Mouse (Mus musculus): ENCODE data around the gene Cers2. TPM values are rescaled to one million over a fixed set of nuclear protein-coding genes. Genes with fewer than 3 reads are reported as not detected.

Cers2 gene
- polyA plus RNA-seq, 1 experiment from 2014 or later, result 147 TPM

DNA sequence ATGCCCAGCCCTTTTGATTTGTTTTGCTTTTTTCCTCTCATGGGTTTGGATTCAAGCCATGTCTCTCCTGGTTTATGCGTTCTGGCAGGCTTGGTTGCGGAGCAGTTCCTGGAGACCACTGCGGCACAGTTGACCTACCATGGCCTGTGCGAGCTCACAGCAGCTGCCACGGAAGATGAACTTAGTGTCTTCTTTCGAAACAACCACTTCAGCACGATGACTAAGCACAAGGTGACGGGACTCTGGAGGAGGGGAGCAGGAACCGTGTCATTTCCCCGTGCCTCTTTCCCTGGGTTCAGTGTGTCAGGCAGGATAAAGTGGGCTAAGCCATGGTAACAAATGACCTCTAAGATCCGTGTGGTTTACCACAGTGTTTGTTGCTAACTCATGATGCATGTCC is 21.1 kb upstream of the Cers2 start:
- no peaks in the 10 kb centered on the region for H3K27me3 ChIP-seq (ENCODE audit: insufficient read depth, poor library complexity, severe bottlenecking)
- H3K9me3 ChIP-seq, result no peaks in the 10 kb centered on the region
- H3K27ac ChIP-seq, result no peak overlapping the region
- 81% methylated on average over 11 of the region's 11 CpGs for WGBS
- DNase-seq (ENCODE audit: low spot score), result no peak
- no peak overlapping the region for H3K4me3 ChIP-seq
- peaks cover 59% of the 10 kb centered on the region for H3K36me3 ChIP-seq
- peaks cover 7% of the 10 kb centered on the region; the same call in 1 of the 2 replicates for H3K4me1 ChIP-seq

DNA sequence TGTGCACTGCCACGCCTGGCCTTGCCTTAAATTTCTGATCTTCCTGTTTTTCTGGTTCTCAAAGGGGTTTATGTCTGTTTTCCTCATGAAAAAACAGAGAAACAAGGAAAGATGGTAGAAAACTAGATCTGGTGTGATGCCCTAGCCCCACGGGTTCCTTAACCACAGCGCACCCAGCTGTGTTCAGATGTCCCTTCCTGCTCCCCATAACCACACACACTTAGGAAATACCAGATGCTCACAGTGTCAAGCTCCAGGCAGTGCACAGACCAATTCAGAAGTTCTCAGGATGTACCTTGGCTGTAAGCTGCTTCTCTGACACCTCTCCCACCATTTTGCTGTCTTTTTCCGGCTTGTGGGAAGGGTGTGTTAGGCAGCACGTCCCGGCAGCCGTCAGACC is 20.3 kb upstream of the Cers2 start:
- H3K9me3 ChIP-seq, result no peaks in the 10 kb centered on the region
- H3K36me3 ChIP-seq, result peaks cover 56% of the 10 kb centered on the region
- peaks cover 7% of the 10 kb centered on the region; the same call in 1 of the 2 replicates for H3K4me1 ChIP-seq
- no peak for DNase-seq (ENCODE audit: low spot score)
- H3K27me3 ChIP-seq (ENCODE audit: insufficient read depth, poor library complexity, severe bottlenecking), result no peaks in the 10 kb centered on the region
- H3K27ac ChIP-seq, result no peak overlapping the region
- H3K4me3 ChIP-seq, result no peak overlapping the region
- WGBS, result 85% methylated on average over 7 of the region's 7 CpGs

GRCm38 (mm10) chr3:95294718-95295117 is 19.9 kb upstream of the Cers2 start:
- Histone ChIP-seq H3K27me3 (ENCODE audit: insufficient read depth, poor library complexity, severe bottlenecking) (no peaks in the 10 kb centered on the region), H3K4me1 (peaks cover 7% of the 10 kb centered on the region; the same call in 1 of the 2 replicates), H3K9me3 (no peaks in the 10 kb centered on the region), H3K4me3 (no peak overlapping the region), H3K36me3 (peaks cover 54% of the 10 kb centered on the region), H3K27ac (no peak overlapping the region)
- WGBS, result 82% methylated on average over 5 of the region's 5 CpGs
- DNase-seq (ENCODE audit: low spot score), result no peak

DNA sequence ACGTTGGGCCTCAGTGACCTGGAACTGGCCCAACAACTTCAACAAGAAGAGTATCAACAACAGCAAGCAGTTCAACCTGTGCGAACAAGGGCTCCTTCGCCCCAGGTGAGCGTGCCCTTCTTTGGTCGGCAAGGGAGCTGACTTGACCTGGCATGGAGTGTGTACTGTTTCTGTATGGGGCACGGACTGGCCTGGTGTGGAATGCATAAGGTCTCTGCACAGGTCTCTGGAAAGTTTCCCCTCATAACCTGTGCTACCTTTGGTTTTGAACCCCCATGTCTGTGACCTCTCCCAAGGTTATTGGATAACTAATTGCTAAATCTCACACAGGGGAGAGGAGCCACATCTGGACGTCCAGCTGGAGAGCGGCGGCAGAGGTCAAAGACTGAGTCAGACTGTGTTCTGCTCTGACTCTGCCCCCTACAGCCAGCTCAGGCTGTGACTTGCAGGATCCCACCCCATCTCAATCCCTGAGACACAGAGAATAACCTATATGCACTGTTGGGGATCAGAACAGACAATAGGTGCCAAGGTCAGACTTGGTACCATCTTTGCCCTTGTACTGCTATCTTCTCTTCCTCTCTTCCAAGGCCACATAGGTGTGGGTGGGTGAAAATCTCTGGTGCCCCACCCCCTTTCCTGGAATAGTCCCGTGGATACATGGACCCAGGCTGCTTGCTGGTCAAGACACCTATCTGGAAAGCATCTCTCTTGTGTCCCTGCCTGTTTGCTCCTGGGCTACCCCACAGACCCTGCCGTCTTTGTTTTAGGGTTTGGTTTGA is 19.1 kb upstream of the Cers2 start:
- H3K9me3 ChIP-seq, result no peaks in the 10 kb centered on the region
- peaks cover 53% of the 10 kb centered on the region for H3K36me3 ChIP-seq
- no peaks in the 10 kb centered on the region for H3K27me3 ChIP-seq (ENCODE audit: insufficient read depth, poor library complexity, severe bottlenecking)
- DNase-seq (ENCODE audit: low spot score), result no peak
- no peak overlapping the region for H3K4me3 ChIP-seq
- WGBS, result 74% methylated on average over 11 of the region's 11 CpGs
- H3K27ac ChIP-seq, result peak overlapping the region; percentile 10; the same call in 1 of the 2 replicates
- peaks cover 7% of the 10 kb centered on the region; the same call in 1 of the 2 replicates for H3K4me1 ChIP-seq

DNA sequence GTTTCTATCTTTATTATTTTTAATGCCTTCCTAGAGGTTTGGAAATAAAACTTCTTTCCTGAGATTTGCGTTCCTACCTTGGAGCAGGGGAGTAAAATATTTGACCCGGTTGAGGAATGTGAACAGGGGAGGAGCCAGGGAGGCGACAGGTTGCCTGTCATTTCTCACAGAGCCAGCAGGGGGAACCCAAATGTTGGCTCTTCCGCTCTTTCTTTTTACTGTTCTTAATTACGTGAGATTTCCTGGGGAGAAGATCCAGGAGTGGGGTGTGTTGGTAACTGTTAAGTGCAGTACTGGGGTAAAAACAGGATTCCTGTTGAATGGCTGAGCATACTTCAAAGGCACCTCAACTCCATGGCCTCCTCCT is 18.5 kb upstream of the Cers2 start:
- DNase-seq (ENCODE audit: low spot score), result no peak
- no peak overlapping the region for H3K4me3 ChIP-seq
- 11% methylated on average over 5 of the region's 5 CpGs for WGBS
- peaks cover 48% of the 10 kb centered on the region for H3K36me3 ChIP-seq
- H3K9me3 ChIP-seq, result no peaks in the 10 kb centered on the region
- peak overlapping the region; percentile 56; the same call in 1 of the 2 replicates for H3K27ac ChIP-seq
- peaks cover 7% of the 10 kb centered on the region; the same call in 1 of the 2 replicates for H3K4me1 ChIP-seq
- no peaks in the 10 kb centered on the region for H3K27me3 ChIP-seq (ENCODE audit: insufficient read depth, poor library complexity, severe bottlenecking)

DNA sequence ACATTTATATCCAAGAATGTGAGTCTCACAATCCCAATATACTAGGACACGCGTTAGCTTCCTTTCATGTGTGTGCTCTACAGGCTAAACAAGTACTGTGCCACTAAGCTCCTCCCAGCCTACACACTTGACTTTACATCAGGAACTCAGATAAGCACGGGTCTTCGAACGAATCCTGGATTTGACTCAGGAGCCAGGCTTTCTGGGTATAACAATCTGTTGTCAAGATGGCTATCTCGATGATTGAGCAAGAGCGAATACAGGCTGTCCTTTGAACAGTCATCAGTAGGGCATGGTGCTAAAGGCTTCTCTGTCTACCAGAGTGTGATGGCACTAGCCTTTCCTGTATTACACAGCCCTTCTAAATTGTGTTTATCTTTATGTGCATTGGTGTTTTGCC is 16.6 kb upstream of the Cers2 start:
- H3K9me3 ChIP-seq, result no peaks in the 10 kb centered on the region
- no peak overlapping the region for H3K4me3 ChIP-seq
- no peaks in the 10 kb centered on the region for H3K27me3 ChIP-seq (ENCODE audit: insufficient read depth, poor library complexity, severe bottlenecking)
- 61% methylated on average over 7 of the region's 7 CpGs for WGBS
- H3K36me3 ChIP-seq, result peaks cover 37% of the 10 kb centered on the region
- no peak for DNase-seq (ENCODE audit: low spot score)
- H3K27ac ChIP-seq, result no peak overlapping the region
- peaks cover 7% of the 10 kb centered on the region; the same call in 1 of the 2 replicates for H3K4me1 ChIP-seq

DNA sequence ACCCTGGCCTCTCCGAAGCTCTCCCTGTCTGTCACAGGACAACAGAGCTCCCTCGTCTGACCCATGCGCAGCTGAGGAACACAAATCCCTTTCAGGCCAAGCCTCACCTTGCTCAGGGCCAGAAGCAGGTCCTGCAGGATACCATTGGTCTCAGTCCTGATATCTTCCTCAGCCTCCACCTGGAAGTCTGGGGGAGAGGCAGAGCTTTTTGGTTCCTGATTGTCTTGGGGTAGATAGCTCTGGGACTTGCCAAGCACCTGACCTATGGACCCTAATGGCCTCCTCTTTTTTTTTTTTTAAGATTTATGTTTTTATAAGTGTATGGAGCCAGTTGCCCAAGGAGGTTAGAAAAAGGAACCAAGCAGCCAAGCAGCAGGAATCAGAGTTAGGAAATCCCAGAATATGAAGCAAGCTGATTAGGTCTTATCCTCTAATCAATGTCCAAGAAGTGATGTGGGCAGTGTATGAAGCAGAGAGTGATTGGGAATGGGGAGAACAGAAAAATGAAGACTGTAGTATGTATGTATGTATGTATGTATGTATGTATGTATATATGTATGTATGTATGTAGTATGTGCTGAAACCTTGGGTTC is 13.3 kb upstream of the Cers2 start:
- Histone ChIP-seq H3K9me3 (no peaks in the 10 kb centered on the region), H3K4me3 (no peak overlapping the region), H3K27me3 (ENCODE audit: insufficient read depth, poor library complexity, severe bottlenecking) (no peaks in the 10 kb centered on the region), H3K4me1 (peaks cover 9% of the 10 kb centered on the region; the same call in 1 of the 2 replicates), H3K36me3 (peaks cover 14% of the 10 kb centered on the region), H3K27ac (no peak overlapping the region)
- no peak for DNase-seq (ENCODE audit: low spot score)
- WGBS, result 78% methylated on average over 3 of the region's 3 CpGs

DNA sequence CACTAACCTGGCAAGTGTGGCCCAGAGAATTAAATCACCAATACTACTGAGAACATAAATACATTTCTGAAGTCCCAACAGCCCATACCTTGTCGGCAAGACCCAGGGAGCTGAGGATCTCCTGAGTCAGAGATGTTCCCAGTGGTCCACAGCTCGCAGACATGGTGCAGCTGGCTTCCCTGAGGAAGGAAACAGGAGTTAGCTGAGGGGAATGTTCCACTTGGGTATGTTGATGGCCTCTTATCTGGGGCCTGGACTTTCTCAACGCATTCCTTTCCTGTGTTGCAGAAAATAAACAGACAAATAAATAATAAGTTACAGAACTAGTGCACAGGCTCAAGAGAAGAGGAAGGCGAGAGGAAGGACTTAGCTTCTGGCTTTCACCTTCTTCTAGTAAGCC is 8.3 kb upstream of the Cers2 start:
- H3K27me3 ChIP-seq (ENCODE audit: insufficient read depth, poor library complexity, severe bottlenecking), result no peaks in the 10 kb centered on the region
- no peak overlapping the region for H3K27ac ChIP-seq
- WGBS, result 47% methylated on average over 4 of the region's 4 CpGs
- peaks cover 18% of the 10 kb centered on the region for H3K4me1 ChIP-seq
- no peak for DNase-seq (ENCODE audit: low spot score)
- H3K9me3 ChIP-seq, result no peaks in the 10 kb centered on the region
- H3K4me3 ChIP-seq, result no peak overlapping the region
- H3K36me3 ChIP-seq, result peaks cover 4% of the 10 kb centered on the region; the same call in 1 of the 2 replicates

DNA sequence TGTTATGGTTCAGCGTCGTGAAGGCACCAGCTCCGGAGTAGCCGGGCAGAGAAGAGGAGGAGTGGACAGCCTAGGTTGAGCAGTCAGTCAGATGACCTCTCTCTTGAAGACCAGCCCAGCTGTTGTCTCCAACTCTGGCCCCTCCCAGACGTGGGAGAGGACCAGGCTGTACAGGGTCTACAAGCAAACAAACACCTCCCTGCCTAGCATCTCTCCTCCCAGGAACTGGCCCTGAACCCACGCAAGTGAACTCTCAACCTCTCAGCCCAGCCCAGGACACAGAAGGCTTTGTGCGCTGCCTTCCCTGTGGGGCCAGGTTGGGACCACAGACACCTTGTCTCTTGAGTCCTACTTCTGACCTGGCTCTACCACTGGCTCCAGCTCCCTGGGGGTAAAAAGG is 7.5 kb upstream of the Cers2 start, which contains the start of gene Anxa9:
Anxa9 (minus strand) TSS at position 77 of the 400 bp plus-strand sequence.
- Histone ChIP-seq H3K27ac (no peak within 1 kb of the TSS), H3K36me3 (peaks cover 4% of the 10 kb centered on the region; the same call in 1 of the 2 replicates), H3K4me3 (no peak within 1 kb of the TSS), H3K4me1 (peaks cover 18% of the 10 kb centered on the region), H3K27me3 (ENCODE audit: insufficient read depth, poor library complexity, severe bottlenecking) (no peaks in the 10 kb centered on the region), H3K9me3 (no peaks in the 10 kb centered on the region)
- WGBS, result 46% methylated on average over 7 of the region's 7 CpGs
- no peak for DNase-seq (ENCODE audit: low spot score)

DNA sequence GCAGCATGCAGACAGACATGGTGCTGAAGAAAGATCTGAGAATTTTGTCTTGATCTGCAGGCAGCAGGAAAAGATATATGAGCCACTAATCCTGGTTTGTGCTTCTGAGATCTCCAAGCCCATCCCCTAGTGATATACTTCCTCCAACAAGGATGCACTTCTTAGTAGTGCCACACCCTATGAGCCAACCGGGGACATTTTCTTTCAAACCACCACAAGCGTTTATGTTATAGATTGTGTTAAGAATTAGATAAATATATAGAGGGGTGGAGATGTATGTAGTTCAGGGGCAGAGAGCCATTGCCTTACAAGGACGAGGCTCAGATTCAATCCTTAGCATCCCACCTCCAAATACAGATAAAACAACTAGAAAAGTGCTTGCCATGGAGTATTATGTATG is 4.1 kb upstream of the Cers2 start:
- peaks cover 4% of the 10 kb centered on the region; the same call in 1 of the 2 replicates for H3K36me3 ChIP-seq
- DNase-seq (ENCODE audit: low spot score), result no peak
- H3K9me3 ChIP-seq, result no peaks in the 10 kb centered on the region
- H3K4me3 ChIP-seq, result no peak overlapping the region
- H3K27me3 ChIP-seq (ENCODE audit: insufficient read depth, poor library complexity, severe bottlenecking), result no peaks in the 10 kb centered on the region
- H3K4me1 ChIP-seq, result peaks cover 31% of the 10 kb centered on the region
- H3K27ac ChIP-seq, result no peak overlapping the region
- WGBS, result 65% methylated on average over 3 of the region's 3 CpGs

GRCm38 (mm10) chr3:95310968-95311882 is 3.4 kb upstream of the Cers2 start:
- 64% methylated on average over 9 of the region's 9 CpGs for WGBS
- peaks cover 31% of the 10 kb centered on the region for H3K4me1 ChIP-seq
- no peaks in the 10 kb centered on the region for H3K36me3 ChIP-seq
- DNase-seq (ENCODE audit: low spot score), result no peak
- no peak overlapping the region for H3K4me3 ChIP-seq
- no peak overlapping the region for H3K27ac ChIP-seq
- no peaks in the 10 kb centered on the region for H3K9me3 ChIP-seq
- H3K27me3 ChIP-seq (ENCODE audit: insufficient read depth, poor library complexity, severe bottlenecking), result no peaks in the 10 kb centered on the region

DNA sequence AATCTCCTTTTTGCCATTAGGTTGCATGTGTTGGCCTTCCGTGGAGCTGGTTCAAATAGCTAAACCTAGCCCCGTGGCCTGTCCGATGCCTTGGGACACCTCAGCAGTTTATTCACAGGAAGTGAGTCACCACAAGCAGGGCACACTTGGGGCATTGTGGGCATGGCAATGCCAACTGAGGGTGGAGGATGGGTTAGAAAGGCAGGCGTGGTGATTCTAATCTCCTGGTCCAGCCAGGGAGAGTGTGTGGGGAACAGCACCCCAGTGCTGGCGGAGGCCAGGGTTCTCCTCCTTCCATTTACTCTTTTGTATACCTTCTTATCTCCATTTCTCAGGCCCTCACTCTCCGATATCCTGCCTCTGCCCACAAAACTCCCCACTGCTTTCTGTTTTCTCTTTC is 2.0 kb upstream of the Cers2 start:
- no peak for DNase-seq (ENCODE audit: low spot score)
- 0 out of 2 replicates have a peak overlapping the region, but pooled peaks have one; percentile 2 for H3K27ac ChIP-seq
- H3K36me3 ChIP-seq, result no peaks in the 10 kb centered on the region
- H3K4me1 ChIP-seq, result peaks cover 30% of the 10 kb centered on the region
- H3K4me3 ChIP-seq, result no peak overlapping the region
- 47% methylated on average over 6 of the region's 6 CpGs for WGBS
- no peaks in the 10 kb centered on the region for H3K27me3 ChIP-seq (ENCODE audit: insufficient read depth, poor library complexity, severe bottlenecking)
- H3K9me3 ChIP-seq, result no peaks in the 10 kb centered on the region
